Mouse (Mus musculus): ENCODE data around the gene Cd247. TPM values are rescaled to one million over a fixed set of nuclear protein-coding genes. Genes with fewer than 3 reads are reported as not detected.
A peak's percentile ranks its signal among the peaks of the same experiment; 100 is the strongest.

Cd247 gene
- total RNA-seq, 2 experiments from 2014 or later: 10.5 TPM; not detected in 1

GRCm38 (mm10) chr1:165816391-165816790 lies 27.9 kb downstream of the Cd247 start:
- no peak for ATAC-seq (replicated peaks; ENCODE audit: low FRiP score, poor library complexity, severe bottlenecking)

GRCm38 (mm10) chr1:165817264-165817663 lies 28.8 kb downstream of the Cd247 start:
- no peak for ATAC-seq (replicated peaks; ENCODE audit: low FRiP score, poor library complexity, severe bottlenecking)

DNA sequence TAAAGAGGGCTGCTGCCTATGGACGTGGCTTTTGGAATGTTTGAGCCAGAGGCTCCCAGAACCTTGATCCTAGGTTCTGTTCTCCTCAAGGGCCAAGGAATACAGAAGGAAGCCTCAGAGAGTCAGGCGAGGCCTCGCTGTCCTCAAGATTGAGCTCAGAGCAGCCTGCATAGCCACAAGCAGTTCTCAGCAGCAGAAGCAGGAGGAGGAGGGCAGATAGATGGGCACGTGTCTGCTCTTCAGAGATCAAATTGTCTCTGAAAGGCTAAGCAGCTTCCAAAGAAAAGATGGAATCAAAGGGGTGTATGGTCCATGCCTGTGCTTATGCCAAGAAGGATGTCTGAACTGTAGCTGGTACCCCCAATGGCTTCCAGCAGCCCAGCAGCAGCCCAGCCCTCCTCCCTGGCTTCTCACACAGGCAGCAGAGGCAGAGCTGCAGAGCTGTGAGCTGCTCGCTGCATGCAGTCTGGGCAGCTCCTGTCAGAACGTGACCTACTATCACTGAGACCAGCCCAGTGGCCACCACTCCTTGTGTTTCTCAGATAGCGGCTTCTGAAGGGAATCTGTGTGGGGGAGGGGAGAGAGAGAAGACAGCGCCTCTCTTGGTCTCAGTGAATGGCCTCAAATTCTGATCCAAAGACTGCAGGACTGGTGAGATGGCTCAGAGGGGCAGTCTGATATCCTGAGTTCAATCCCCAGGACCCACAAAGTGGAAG lies 29.8 kb downstream of the Cd247 start:
- ATAC-seq (replicated peaks; ENCODE audit: low FRiP score, poor library complexity, severe bottlenecking): peak; percentile 94

DNA sequence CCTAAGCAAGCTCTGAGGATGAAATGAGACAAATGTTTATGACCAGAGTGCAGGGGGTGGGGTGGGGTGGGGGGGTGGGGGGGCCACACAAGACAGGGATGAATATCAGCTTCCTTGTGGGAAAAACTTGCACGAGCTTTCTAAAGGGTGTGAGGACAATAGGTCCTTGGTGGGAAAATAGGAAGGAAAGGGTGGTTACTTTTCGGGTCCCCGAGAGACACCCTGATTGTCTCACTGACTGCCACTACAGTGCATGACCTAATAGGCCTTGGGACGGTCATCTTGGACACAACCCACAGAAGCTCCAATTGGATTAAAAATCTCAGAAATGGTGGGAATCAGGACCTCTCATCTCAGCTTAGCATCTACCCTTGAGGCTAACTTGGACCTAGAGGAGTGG lies 30.7 kb downstream of the Cd247 start:
- no peak for ATAC-seq (replicated peaks; ENCODE audit: low FRiP score, poor library complexity, severe bottlenecking)

DNA sequence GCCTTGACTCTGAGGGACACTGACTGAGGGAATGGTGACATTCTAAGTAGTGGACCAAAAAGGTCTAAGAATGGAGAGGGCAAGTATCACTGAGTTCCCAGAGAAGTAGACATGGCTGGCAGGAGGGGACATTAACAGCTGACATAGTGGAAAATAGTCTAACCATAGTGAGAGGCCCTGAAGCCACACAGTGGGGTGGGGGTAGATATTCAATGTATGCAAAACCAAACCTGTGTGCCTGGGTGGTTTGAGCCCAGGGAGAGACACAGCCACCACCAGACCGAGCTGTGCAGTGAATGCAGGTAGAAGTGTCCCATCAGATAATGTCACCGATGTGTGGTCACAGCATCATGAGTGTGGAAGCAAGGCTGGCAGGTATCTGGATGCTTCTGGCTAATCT lies 33.5 kb downstream of the Cd247 start:
- no peak for ATAC-seq (replicated peaks; ENCODE audit: low FRiP score, poor library complexity, severe bottlenecking)

GRCm38 (mm10) chr1:165828173-165828572 lies 39.7 kb downstream of the Cd247 start:
- ATAC-seq (replicated peaks; ENCODE audit: low FRiP score, poor library complexity, severe bottlenecking): no peak

- no peak for ATAC-seq (replicated peaks; ENCODE audit: low FRiP score, poor library complexity, severe bottlenecking)
Observed at GRCm38 (mm10) chr1:165828615-165829014, 40.1 kb downstream of the Cd247 start.

GRCm38 (mm10) chr1:165829890-165830289 lies 41.4 kb downstream of the Cd247 start:
- no peak for ATAC-seq (replicated peaks; ENCODE audit: low FRiP score, poor library complexity, severe bottlenecking)

DNA sequence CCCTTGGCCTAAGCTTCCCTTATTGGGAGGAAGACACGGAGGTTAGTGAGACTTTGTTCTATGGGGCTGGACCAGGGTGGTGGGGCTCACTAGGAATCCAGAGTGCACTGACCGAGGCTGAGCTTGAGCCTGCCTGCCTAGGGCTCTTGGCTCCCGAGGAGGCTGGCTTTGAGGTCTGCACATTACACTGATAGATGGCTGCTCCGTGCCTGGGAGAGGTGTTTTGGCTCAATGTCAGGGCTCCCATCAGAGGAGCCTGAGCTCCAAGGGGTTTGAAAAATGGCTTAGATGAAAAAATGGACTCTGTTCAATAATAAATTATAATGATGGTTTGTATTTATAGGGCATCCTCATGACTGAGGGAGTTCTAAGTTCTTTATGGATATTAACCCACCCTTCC lies 44.8 kb downstream of the Cd247 start:
- no peak for ATAC-seq (replicated peaks; ENCODE audit: low FRiP score, poor library complexity, severe bottlenecking)

DNA sequence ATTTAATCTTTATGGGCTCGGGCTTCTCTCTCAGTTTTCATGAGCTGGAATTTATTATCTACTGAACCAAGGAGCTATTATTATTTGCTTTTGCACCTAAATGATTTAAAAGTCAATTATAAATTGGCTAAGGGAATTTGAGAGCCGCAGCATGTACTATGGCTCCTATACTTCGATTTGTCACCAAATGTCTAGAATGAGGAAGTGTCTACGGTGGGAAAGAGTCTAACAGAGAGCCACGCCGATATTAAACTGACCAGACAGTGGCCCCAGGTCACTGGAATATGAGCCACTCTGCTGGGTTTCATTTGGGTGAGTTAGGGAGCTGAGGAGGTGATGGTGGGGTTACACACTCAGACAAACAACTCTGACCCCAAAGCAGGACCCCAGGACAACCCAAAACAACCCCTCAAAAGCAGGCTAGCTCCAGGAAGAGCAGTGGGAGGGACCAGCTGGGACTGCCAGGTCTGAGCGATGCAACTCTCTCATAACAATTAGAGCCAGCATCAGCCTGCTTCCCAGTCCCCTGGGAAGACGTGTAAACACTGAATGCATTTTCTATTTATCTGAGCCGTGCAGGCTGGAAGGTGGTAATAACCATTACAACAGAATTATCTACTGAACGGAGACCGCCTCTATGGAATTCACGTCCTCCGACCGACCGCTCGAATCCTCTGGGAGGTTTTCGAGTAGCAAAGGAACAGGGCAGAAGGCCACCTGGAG lies 45.6 kb downstream of the Cd247 start:
- no peak for ATAC-seq (replicated peaks; ENCODE audit: low FRiP score, poor library complexity, severe bottlenecking)

- no peak for ATAC-seq (replicated peaks; ENCODE audit: low FRiP score, poor library complexity, severe bottlenecking)
Observed at GRCm38 (mm10) chr1:165834633-165834975, 46.1 kb downstream of the Cd247 start.

DNA sequence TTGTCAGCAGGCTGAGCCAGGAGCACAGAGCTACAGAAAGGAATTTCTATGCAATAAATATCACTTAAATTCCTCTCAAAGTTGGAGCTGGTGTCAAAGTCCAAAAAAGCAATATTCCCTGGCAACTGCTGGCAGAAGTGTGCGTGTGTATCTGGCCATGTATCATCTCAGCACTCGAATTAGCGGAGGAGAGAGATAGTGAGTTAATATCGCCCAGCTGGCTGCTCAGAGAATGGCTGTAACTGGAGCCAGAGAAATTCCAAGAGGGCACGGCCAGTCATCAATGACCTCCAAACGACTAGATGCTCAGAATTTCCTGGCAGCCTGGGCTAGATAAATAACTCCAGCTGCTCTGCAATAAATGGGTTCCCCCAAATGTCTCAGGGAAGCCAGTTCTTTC lies 48.0 kb downstream of the Cd247 start:
- ATAC-seq (replicated peaks; ENCODE audit: low FRiP score, poor library complexity, severe bottlenecking): no peak

GRCm38 (mm10) chr1:165837546-165837945 lies 49.1 kb downstream of the Cd247 start:
- no peak for ATAC-seq (replicated peaks; ENCODE audit: low FRiP score, poor library complexity, severe bottlenecking)

GRCm38 (mm10) chr1:165839201-165839600 lies 50.7 kb downstream of the Cd247 start:
- no peak for ATAC-seq (replicated peaks; ENCODE audit: low FRiP score, poor library complexity, severe bottlenecking)

GRCm38 (mm10) chr1:165840548-165841230 lies 52.2 kb downstream of the Cd247 start:
- peak; percentile 68 for ATAC-seq (replicated peaks; ENCODE audit: low FRiP score, poor library complexity, severe bottlenecking)

- no peak for ATAC-seq (replicated peaks; ENCODE audit: low FRiP score, poor library complexity, severe bottlenecking)
Observed at GRCm38 (mm10) chr1:165842170-165842569, 53.7 kb downstream of the Cd247 start.

DNA sequence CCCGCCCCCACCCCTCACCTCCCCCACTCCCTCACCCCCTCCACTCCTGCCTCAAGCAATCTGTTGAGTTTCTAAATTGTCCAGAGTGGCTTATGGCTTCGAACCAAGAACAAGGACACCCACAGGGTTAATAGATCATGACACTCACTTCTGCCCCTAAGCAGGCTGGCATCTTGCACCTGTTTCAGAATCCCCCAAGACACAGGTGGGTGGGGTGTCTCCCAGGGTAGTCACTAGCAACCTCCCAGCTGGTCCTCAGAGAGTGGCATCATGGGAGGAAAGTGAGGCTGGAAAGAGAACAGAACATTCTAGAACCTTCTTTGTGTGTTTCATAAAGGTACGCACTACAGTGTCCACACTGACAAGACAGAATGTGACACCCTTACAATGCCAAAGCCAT lies 55.1 kb downstream of the Cd247 start:
- no peak for ATAC-seq (replicated peaks; ENCODE audit: low FRiP score, poor library complexity, severe bottlenecking)

GRCm38 (mm10) chr1:165844466-165844951 lies 56.0 kb downstream of the Cd247 start:
- no peak for ATAC-seq (replicated peaks; ENCODE audit: low FRiP score, poor library complexity, severe bottlenecking)

DNA sequence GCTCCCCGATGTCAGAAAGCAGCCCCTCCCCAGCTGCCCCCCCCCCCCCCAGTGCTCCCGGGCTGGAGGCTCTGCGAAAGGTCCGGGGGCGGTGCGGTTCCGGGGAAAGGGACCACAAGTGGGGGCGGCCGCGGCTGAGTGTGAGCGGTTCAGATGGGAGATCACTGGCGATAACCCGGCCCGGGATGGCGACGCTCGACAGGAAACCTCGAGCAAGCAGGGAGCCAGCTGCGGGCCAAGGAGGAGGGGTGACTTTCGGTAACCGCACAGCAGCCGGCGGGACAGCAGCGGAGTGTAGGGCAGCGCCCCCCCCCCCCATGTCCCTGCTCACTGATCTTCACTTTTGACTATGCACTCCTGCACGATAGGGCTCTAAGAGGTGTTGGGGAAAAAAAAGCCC lies 56.5 kb downstream of the Cd247 start:
- 0 out of 2 replicates have a peak, but pooled peaks have one; percentile 44 for ATAC-seq (replicated peaks; ENCODE audit: low FRiP score, poor library complexity, severe bottlenecking)

DNA sequence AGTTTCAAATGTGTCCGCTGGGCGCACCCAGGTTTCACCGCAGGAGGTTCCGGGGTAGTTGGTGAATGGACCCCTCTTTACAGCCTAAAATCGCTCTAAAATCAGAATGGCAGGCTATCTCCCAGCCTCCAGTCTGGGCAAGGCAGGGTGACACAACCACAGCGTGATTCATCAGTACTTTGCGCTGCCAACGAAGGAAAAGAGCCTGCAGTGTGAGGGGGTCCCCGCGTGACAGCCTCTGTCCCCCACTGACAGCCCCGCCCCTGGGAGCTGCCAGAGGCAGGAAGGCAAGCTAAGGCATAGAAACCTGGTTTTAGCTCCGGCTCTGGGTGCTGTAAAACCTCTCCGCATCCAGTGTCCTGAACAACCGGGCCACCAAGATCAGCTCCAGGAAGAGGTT lies 56.9 kb downstream of the Cd247 start:
- no peak for ATAC-seq (replicated peaks; ENCODE audit: low FRiP score, poor library complexity, severe bottlenecking)

GRCm38 (mm10) chr1:165848417-165848816 lies 59.9 kb downstream of the Cd247 start:
- ATAC-seq (replicated peaks; ENCODE audit: low FRiP score, poor library complexity, severe bottlenecking): no peak
